Mouse (Mus musculus) lung, postnatal 4 days (tissue): ENCODE data around the gene Nat8f1.
"Not testable (repeated sequence)": the region's sequence is repeated elsewhere in the genome, so short reads cannot be mapped to it uniquely, and the experiment has no call there.

Source experiments
- DNase-seq, 2 experiments: peaks; one replicate each; pipeline ENCODE4 v3.0.0; 2021

Gene Nat8f1

DNA sequence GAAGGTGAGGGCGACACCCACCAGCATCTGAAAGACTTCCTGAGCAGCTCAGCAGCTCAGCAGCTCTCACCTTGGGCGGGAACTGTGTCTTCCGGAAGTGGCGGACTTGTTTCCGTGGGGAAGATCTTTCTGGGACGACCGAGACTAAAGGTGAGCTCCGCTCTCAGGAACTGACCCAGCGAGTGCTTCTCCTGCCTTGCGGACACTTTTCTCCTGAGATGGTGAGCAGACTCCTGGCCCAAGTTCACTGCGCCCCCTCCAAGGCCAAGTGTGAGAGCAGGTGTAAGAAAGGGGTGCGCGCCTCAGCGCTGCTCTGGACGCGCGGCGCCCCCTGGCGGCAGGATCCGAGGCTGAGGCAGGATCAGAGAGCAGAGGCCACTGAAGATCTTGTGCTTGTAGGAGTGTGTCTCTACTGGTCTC lies 10.8 kb downstream of the Nat8f1 start, which contains the start of gene Nat8f4:
Gene Nat8f4 (minus strand): TSS at position 243 of the 420 bp plus-strand sequence.
- DNase-seq = peak; percentile 77 to 82

DNA sequence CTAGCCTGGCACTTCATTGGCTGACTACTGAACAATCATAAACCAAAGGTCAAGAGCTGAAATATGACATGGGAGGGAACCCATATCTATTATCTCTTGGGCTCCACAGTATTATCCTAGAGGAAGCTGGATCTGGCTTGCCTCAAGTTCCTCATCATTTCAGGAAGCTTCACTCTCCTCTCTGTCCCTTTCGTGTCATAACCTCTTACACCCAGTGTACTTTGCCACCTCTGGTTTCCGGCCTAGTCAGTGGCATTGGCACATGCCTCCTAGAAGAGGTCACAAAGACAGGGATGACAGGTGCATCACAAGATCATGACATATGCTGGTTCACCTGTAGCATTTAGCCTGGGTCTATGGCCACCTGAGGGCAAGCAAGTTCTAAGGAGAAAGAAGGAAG lies 13.2 kb downstream of the Nat8f1 start:
- no peak for DNase-seq

- not testable (repeated sequence) for DNase-seq
Observed at GRCm38 (mm10) chr6:85898596-85899475, 16.7 kb downstream of the Nat8f1 start.

GRCm38 (mm10) chr6:85895061-85895648 lies 20.3 kb downstream of the Nat8f1 start:
- DNase-seq = not testable (repeated sequence)

DNA sequence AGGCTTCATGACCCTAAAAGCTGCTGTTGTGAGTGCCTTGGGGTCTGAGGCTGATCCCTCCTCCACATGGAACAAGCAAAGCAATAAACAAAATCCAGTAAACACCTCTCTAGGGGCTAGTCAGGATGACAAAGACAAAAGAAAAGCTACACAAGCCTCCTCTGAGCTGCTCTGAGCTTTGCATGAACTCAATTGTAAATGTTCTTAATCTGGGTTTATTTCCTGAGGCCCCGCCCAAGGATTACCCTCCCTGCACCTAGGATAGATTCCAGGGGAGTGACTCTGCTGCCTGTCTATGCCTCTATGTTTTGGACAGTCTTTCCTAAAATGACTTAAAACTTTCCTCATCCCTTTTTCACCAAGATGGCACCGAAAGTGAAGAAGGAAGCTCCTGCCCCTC lies 26.5 kb downstream of the Nat8f1 start:
- DNase-seq = no peak

DNA sequence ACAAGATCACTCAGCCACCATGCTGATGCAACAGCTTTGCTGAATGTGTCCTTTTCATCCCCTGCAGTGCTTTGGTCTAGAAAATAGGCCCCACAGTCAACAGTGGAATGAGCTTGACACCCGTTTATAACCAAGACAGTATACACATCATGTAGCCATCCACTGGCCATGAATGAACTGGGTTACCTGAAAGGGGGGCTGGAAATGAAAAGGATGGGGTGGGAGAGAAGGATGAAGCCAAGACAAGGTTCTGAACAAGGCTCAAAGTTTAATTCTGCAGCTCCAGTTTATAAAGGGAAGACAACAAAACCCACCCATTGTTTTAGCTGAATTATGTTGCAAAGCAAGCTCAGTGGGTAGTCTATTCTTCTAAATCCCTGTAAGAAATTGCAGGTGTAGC lies 31.2 kb downstream of the Nat8f1 start:
- DNase-seq = no peak

GRCm38 (mm10) chr6:85883246-85883645 lies 32.2 kb downstream of the Nat8f1 start:
- DNase-seq = not testable (repeated sequence)

GRCm38 (mm10) chr6:85869006-85869405 lies 46.5 kb downstream of the Nat8f1 start, which contains the start of gene Nat8f2:
Gene Nat8f2 (minus strand): TSS chr6:85869158.
- not testable (repeated sequence) for DNase-seq

DNA sequence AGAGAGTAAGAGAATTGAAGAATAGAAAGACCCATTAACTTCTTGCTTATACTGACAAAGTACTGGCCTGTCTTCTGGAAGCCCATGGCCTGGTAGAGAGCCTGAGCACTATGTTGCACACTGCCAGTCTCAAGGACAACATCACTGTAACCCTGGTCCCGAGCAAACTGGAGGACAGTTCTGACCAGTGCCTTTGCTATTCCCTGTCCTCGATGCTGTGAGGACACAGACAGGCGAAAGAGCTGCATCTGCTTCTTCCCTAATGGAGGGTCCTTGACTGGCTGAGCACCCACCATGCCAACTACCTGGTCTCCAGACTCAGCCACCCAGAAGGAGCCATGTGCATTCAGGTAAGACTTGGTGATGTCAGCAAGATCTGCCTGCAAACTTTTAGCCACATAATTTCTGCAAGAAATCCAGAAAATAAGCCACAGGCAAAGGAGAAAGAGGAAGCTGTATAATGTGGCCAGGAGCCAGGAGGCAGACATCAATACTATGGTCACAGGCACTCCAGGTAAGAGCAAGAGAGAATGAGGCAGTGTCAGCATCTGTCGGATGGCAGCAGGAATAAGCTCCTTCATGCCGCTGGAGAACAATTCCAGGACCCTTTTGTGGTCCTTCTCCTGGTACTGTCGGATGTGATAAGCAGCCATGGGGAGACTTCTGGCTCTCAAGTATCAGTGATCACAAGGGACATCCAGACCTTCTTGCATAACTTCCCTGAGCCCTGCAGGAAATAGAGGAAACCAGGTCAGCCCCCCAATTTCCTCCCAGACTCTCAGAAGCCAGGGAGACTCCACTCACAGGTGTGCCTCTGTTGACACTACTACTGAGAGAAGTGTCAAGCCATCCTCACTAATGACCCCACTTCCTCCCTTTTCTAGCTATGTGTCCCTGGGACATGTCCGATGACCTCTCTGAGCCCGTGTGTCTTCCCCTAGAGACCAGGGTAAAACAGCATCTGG lies 47.5 kb downstream of the Nat8f1 start:
- no peak for DNase-seq

DNA sequence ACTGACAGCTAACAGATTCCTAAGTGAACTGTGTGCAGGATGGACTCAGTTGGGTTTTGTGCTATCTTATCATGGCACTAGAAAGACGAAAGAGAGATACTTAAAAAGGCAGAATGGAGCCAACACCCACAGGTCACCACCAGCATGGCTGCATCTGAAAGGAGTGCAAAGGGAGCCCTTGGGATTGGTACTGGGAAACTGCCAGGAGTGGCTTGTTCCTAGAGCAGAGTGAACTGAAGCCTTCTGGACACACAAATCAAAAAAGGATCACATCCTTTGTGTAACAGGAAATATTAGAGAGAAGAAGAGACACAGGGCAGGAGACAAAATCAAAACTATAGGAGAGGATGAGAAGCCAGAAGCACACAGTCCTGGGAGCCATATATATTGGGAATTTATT lies 48.5 kb downstream of the Nat8f1 start:
- not testable (repeated sequence) for DNase-seq

- DNase-seq = not testable (repeated sequence)
Observed at GRCm38 (mm10) chr6:85866166-85866565, 49.3 kb downstream of the Nat8f1 start.

DNA sequence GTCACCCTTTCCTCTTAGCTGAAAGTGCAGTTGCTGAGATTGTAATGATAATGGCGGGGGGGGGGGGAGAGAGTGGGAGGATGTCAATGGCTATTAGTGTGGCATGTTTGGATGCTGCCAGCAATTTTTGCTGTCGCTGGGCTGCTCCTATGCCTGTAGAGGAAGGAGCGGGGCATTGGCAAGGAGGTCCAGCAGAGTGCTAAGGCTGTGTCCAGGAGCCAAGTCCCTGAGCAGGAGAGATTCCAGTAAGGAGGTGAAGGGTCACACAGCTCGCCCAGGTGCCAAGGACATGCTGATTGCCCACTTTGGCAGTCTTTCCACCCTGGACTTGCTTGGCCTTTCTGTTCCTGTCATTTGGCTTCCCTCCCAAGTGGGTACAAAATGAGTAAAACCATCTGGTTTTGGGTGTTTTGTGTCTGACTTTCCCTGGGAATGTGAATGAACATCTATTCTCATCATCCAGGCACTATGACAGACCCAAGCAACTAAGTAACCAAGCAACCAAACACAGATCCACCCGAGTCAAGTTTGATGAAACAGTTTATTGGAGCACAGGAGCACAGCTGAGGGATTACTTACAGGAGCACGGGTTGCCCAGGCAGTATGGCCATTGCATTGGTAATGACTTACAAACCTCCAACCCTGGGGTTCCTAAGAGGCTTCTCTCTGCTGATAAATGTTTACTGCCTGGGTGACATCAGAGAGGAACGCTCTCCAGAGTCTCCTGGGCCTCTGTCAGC lies 50.4 kb downstream of the Nat8f1 start:
- DNase-seq = not testable (repeated sequence)

DNA sequence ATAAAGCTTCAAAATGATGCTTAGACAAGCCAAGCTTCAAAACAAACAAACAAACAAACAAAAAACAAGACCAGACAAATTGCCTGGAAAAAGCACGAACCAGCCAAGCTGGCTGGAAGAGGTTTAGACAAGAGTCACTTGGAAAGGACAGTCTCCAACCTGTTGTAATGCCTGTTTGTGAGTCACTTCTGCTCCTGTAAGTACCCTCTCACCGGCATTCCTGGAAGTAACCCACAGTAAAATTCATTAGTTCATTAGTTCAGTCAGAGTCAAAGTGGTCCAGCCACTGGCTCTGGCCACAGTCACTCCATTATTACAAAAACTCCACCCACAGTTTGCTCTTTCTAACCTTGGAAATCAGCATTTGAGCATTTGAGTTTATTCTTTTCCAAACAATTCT lies 51.6 kb downstream of the Nat8f1 start:
- DNase-seq = no peak

DNA sequence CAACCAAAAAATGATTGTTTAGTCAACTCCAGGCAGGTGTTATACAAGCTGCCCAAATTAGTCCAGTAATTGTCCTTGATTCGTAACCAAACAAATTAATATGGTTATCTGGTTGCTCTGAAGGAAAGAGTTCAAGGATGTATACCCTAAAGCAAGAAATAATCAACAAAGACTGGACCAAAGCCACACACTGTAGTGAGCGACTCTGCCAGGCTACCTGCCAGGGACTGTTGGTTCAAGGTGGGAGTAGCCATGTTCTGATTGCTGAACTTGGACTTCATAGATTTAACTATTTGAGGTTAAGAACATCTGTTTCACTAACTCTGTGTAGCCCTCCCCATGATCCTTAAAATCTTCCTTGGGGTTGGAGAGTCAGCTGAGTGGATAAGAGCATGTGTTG lies 52.4 kb downstream of the Nat8f1 start:
- no peak for DNase-seq

DNA sequence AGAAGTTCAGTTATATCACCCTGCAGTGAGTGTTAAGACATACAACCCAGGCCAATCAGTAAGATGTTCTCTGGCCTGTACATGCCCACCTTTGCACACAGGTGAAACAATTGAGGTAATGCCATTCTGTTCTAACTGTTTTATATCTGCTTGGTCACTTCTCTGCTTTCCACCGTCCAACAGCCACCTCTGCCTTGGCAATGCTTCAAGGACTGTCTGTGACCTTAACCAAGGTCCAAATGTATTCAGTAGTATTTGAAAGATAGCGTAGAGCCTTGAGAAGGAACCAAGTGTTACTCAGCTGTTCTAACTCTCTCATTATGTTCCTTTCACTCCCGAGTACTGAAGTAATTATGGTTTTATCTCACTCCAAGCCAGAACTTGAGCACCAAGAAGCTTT lies 52.9 kb downstream of the Nat8f1 start:
- DNase-seq = no peak

- DNase-seq = no peak
Observed at GRCm38 (mm10) chr6:85861247-85861646, 54.2 kb downstream of the Nat8f1 start.
